Mouse (Mus musculus) forebrain, postnatal 0 days (tissue): ENCODE results near the gene Cog1. TPM values are rescaled to one million over a fixed set of nuclear protein-coding genes. Genes with fewer than 3 reads are reported as not detected.

Experiments
- ATAC-seq: fragments of 200-750 bp; cut with Nextera tagmentation; 2 replicates; pipeline ENCODE4 v1.8.0; 2017; ENCODE audit warnings: mild to moderate bottlenecking, moderate library complexity
- DNase-seq: peaks from one replicate; pipeline ENCODE4 v3.0.0-alpha.2; 2015
- H3K27ac ChIP-seq: fragments of 300-500 bp; sonication (generic); 2 replicates; pipeline ENCODE4 v1.5.1; 2014; ENCODE audit warnings: low read depth, mild to moderate bottlenecking, antibody characterized with exemption, low read length, moderate library complexity, mixed read lengths
- H3K27me3 ChIP-seq: fragments of 300-500 bp; sonication (generic); 2 replicates; pipeline ENCODE4 v1.6.1; 2014; ENCODE audit warnings: mild to moderate bottlenecking, low read length, mixed read lengths; ENCODE audit not compliant: insufficient read depth
- H3K36me3 ChIP-seq: fragments of 300-500 bp; sonication (generic); 2 replicates; pipeline ENCODE4 v1.6.1; 2014; ENCODE audit warnings: mild to moderate bottlenecking, moderate library complexity; ENCODE audit not compliant: insufficient read depth
- H3K4me1 ChIP-seq: fragments of 300-500 bp; sonication (generic); 2 replicates; pipeline ENCODE4 v1.6.1; 2014; ENCODE audit warnings: antibody characterized with exemption; ENCODE audit not compliant: insufficient read depth
- H3K4me2 ChIP-seq: fragments of 300-500 bp; sonication (generic); 2 replicates; pipeline ENCODE4 v1.6.1; 2014; ENCODE audit warnings: low read depth, mild to moderate bottlenecking, moderate library complexity
- H3K4me3 ChIP-seq: fragments of 300-500 bp; sonication (generic); 2 replicates; pipeline ENCODE4 v1.5.1; 2014; ENCODE audit warnings: low read depth, low read length, mixed read lengths
- H3K9ac ChIP-seq: fragments of 300-500 bp; sonication (generic); 2 replicates; pipeline ENCODE4 v1.6.1; 2014; ENCODE audit warnings: mild to moderate bottlenecking
- H3K9me3 ChIP-seq: fragments of 300-500 bp; sonication (generic); 2 replicates; pipeline ENCODE4 v1.6.1; 2016; ENCODE audit warnings: low read length
- CTCF ChIP-seq: sonication (generic); IDR thresholded peaks from 2 replicates; pipeline ENCODE4 v1.5.1; 2016; ENCODE audit warnings: antibody characterized with exemption, control low read depth, low read depth
- WGBS: fragments of 180-500 bp; shearing (Covaris S2); extraction: QIAGEN DNeasy Blood & Tissue Kit; methylation state at CpG from one replicate; pipeline ENCODE4 v1.1.7; 2014; 5-methylcytosine and 5-hydroxymethylcytosine counted together
- polyA plus RNA-seq: library from polyadenylated mRNA; unstranded; fragments of >200 nt; fragmentation: Nextera tagmentation; extraction: Ambion mirVana; gene quantifications from 2 replicates; pipeline ENCODE4 v1.2.1, GENCODE M21; 2015
- total RNA-seq: library from RNA; depleted of rRNA; stranded (reverse); fragments of >200 nt; gene quantifications from 2 replicates; pipeline ENCODE4 v1.2.3, GENCODE M21; 2014

Gene Cog1
- total and polyA plus RNA-seq, 2 experiments from 2014 or later, result 28.6 to 48.8 TPM

DNA sequence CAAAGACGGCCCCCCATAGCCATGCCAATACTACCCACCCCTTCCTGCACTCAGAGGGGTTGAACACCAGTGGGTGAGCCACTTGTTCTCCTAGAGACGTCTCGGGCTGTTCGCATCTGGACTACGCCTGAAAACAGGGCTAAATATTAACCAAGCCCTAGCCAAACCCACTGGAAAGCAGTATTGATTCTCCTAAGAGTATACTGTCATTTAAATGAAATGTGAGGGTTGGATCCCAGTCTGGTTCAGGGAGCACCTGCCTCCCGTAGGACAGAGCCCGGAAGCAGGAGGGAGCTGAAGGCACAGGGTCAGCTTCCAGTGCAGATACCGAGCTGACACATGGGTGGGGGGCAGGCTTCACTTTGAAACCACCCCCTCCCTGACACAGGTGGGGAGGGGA, 17.1 kb upstream of the Cog1 start:
- Histone ChIP-seq H3K4me1 (no peaks in the 10 kb centered on the region), H3K9me3 (no peaks in the 10 kb centered on the region), H3K27ac (no peak overlapping the region), H3K9ac (no peak overlapping the region), H3K4me2 (no peak overlapping the region), H3K27me3 (no peaks in the 10 kb centered on the region), H3K36me3 (no peaks in the 10 kb centered on the region), H3K4me3 (no peak overlapping the region)
- no peak for TF ChIP-seq CTCF
- ATAC-seq (no peak), DNase-seq (no peak)
- 78% methylated on average over 8 of the region's 8 CpGs for WGBS

DNA sequence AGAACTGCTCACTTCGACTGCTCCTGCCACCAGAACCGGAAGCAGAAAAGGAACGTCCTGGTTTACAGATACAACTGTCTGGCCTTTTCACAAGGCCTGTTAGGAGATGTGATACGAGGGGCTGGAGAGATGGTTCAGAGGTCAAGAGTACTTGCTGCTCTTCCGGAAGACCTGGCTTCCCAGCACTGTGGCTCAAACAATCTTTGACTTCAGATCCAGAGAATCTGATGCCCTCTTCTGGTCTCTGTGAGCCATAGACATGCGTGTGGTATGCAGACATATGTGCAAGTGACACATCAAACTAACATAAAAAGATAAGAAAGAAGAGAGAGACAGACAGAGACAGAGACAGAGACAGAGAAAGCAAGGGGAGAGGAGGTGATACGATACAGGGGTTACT, 16.7 kb upstream of the Cog1 start:
- Histone ChIP-seq H3K4me1 (no peaks in the 10 kb centered on the region), H3K4me3 (no peak overlapping the region), H3K4me2 (no peak overlapping the region), H3K27ac (no peak overlapping the region), H3K36me3 (no peaks in the 10 kb centered on the region), H3K27me3 (no peaks in the 10 kb centered on the region), H3K9me3 (no peaks in the 10 kb centered on the region), H3K9ac (no peak overlapping the region)
- WGBS, result 81% methylated on average over 7 of the region's 7 CpGs
- no peak for DNase-seq
- TF ChIP-seq CTCF, result peak; percentile 25; the same call in 1 of the 2 replicates
- ATAC-seq, result no peak

DNA sequence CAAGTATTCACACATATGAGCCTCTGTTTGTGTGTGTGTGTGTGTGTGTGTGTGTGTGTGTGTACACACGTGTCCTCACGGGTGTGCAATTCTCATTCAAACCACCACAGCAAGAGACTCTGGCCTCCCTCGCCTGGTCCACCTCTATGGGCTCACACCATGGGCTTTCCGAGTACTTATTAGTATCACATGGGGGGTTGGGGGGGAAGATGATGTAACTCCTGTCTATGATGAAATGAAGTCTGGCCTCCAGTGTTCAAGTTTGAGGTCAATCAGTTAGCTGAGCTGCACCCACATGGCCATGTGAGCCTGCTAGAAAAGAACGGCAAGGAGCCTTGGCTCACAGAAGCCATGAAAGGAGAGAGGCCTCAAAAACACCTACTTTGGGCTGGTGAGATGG, 15.6 kb upstream of the Cog1 start:
- Histone ChIP-seq H3K4me2 (no peak overlapping the region), H3K4me3 (no peak overlapping the region), H3K9ac (no peak overlapping the region), H3K36me3 (no peaks in the 10 kb centered on the region), H3K27me3 (no peaks in the 10 kb centered on the region), H3K4me1 (no peaks in the 10 kb centered on the region), H3K9me3 (no peaks in the 10 kb centered on the region), H3K27ac (no peak overlapping the region)
- WGBS, result 92% methylated on average over 5 of the region's 5 CpGs
- DNase-seq (no peak), ATAC-seq (no peak)
- no peak for TF ChIP-seq CTCF

DNA sequence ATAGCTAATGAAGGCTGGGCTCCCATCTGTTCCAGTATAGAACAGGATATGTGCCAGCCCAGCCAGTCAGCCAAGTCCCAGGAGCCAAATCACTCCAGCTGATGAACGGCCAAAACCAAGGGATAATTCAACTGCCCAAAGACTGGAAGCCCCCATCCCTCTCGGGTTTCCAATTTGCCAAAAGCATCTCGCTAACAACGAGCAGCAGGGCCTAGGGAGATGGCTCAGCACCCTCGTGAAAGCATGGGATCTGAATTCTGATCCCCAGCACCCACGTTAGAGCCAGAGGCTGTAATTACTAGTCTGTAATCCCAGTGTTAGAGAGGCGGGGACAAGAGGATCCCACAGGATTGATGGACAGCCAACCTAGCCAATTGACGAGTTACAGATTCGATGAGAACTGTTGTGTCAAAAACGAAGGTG, 14.3 kb upstream of the Cog1 start:
- Histone ChIP-seq H3K36me3 (no peaks in the 10 kb centered on the region), H3K4me2 (no peak overlapping the region), H3K9me3 (no peaks in the 10 kb centered on the region), H3K4me1 (no peaks in the 10 kb centered on the region), H3K27me3 (no peaks in the 10 kb centered on the region), H3K27ac (no peak overlapping the region), H3K4me3 (no peak overlapping the region), H3K9ac (no peak overlapping the region)
- DNase-seq, result peak; percentile 68
- 51% methylated on average over 10 of the region's 10 CpGs for WGBS
- no peak for TF ChIP-seq CTCF
- ATAC-seq, result peak; percentile 48

DNA sequence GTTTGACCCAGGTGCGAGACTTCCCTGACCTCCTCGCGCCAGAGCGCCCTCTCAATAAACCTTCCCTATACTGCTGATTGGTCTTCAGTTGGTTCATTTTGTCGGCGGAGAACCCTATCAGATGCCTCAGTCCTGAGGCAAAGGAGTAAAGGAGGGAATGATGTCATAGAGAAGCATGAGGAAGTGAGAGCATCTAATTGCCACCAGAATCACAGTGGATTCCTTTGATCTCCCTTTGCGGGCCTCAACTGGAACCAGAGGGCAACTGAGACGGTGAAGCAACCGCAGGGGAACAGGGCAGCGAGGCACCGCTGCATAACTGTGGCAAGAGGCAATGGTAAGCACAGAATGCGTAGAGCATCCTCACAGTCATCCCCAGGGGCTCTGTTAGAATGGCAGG, 10.3 kb upstream of the Cog1 start:
- H3K9me3 ChIP-seq, result no peaks in the 10 kb centered on the region
- DNase-seq (no peak), ATAC-seq (no peak)
- H3K4me1 ChIP-seq, result no peaks in the 10 kb centered on the region
- no peaks in the 10 kb centered on the region for H3K36me3 ChIP-seq
- no peak for TF ChIP-seq CTCF
- H3K27ac ChIP-seq, result no peak overlapping the region
- H3K27me3 ChIP-seq, result no peaks in the 10 kb centered on the region
- no peak overlapping the region for H3K9ac ChIP-seq
- no peak overlapping the region for H3K4me2 ChIP-seq
- 93% methylated on average over 12 of the region's 12 CpGs for WGBS
- H3K4me3 ChIP-seq, result no peak overlapping the region

DNA sequence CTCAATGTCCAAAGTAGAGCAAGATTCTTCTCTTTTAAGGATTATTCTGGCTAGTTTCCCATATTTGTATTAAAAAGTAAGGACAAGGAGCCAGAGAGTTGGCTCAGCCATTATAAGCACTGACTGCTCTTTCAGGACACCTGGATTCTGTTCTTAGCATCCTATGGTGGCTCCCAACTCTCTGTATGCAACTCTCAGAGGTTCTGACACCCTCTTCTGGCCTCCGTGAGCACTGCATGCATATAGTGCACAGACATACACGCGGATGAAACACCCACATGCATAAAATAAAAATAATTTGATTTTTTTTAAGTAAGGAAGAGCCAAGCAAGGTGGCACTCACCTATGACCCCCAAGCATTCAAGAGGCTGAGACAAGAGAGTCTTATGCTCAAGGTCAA, 3.8 kb upstream of the Cog1 start:
- Histone ChIP-seq H3K4me3 (no peak overlapping the region), H3K4me1 (peaks cover 8% of the 10 kb centered on the region; the same call in 1 of the 2 replicates)
- 0 out of 2 replicates have a peak, but pooled peaks have one; percentile 5 for TF ChIP-seq CTCF

DNA sequence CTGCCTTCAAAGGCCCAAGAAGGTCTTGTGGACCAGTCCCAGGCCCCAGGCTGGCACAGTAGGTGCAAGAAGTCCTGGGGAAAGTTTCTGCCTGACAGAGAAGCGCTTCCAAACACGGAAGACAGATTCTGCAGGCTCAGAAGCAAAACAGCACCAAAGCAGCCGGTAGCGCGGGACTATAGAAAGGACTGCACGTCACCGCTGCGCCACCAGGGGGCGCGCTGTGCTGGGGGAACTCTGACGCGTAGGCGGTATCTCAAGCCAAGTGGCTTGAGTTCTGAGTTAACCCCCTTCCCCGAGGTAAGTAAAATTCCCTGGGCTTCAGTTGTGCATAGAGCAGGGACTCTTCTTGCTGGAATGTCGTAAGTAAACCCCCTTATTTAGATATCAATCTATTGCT, 817 bp upstream of the Cog1 start:
- Histone ChIP-seq H3K9ac (no peak overlapping the region), H3K4me2 (0 out of 2 replicates have a peak overlapping the region, but pooled peaks have one; percentile 70), H3K36me3 (peaks cover 17% of the 10 kb centered on the region), H3K27ac (no peak overlapping the region), H3K4me1 (peaks cover 11% of the 10 kb centered on the region; the same call in 1 of the 2 replicates), H3K4me3 (no peak overlapping the region), H3K27me3 (no peaks in the 10 kb centered on the region), H3K9me3 (no peaks in the 10 kb centered on the region)
- 3% methylated on average over 15 of the region's 15 CpGs for WGBS
- peak; percentile 94 for TF ChIP-seq CTCF
- DNase-seq, result peak; percentile 87
- peak; percentile 40 for ATAC-seq

More for the DNA sequence above, 3.8 kb upstream of the Cog1 start:
- Histone ChIP-seq H3K36me3 (no peaks in the 10 kb centered on the region), H3K4me2 (no peak overlapping the region), H3K9ac (no peak overlapping the region), H3K27me3 (no peaks in the 10 kb centered on the region), H3K9me3 (no peaks in the 10 kb centered on the region), H3K27ac (no peak overlapping the region)
- DNase-seq (no peak), ATAC-seq (no peak)
- 89% methylated on average over 3 of the region's 3 CpGs for WGBS
